Mouse (Mus musculus) embryonic fibroblast, embryonic 13.5 days (primary cell): ENCODE measurements at regions not wholly inside any gene's neighbourhood (a gene's known extent, or its start where the extent isn't known, plus 50 kb on each side); places are given as distances from the start of the nearest gene placed in this dataset.
A peak's percentile ranks its signal among the peaks of the same experiment; 100 is the strongest.

Source experiments
- H3K27ac ChIP-seq: 2 replicates; pipeline ENCODE4 v1.5.1; 2012; ENCODE audit warnings: low read length, control low read depth, inconsistent platforms; ENCODE audit not compliant: insufficient read depth
- H3K4me1 ChIP-seq: 2 replicates; pipeline ENCODE4 v1.6.1; 2011; ENCODE audit warnings: low read length; ENCODE audit not compliant: control insufficient read depth, insufficient read depth
- H3K4me3 ChIP-seq: 2 replicates; pipeline ENCODE4 v1.5.1; 2011; ENCODE audit warnings: mild to moderate bottlenecking, control low read depth, low read length; ENCODE audit not compliant: insufficient read depth
- CTCF ChIP-seq: IDR thresholded peaks from 2 replicates; pipeline ENCODE4 v1.5.1; 2011; ENCODE audit warnings: mild to moderate bottlenecking, control low read depth, low read length, moderate library complexity, borderline replicate concordance; ENCODE audit not compliant: insufficient read depth
- POLR2A ChIP-seq: IDR thresholded peaks from 2 replicates; pipeline ENCODE4 v1.6.1; 2011; ENCODE audit warnings: low read depth, mild to moderate bottlenecking, control low read depth, low read length, moderate library complexity

DNA sequence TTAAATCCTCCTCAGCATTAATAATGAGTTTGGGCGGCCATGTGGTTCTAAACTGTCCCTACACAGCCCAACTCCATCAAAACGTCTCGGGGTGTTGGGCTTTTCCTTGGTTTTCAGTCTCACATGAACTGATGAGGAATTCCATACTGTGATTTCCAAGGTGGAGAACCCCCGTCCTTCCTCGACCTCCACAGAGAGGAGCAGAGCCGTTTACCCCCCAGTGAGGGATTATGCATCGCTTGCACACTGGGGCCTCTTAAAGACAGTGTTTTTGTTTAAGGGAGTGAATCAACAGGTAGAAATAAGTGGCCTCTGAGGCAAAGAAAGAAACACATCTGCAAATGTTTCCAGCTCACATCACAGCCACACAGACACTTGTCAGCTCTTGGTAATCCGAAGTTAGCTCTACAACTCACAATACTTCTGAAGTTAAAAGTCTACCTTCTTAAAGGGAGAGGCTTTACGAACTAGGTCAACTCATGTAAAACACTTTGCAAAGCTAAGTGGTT is 82.0 kb upstream of the Pitrm1 start:
- peaks cover under 1% of the 10 kb centered on the region; the same call in 1 of the 2 replicates for H3K4me1 ChIP-seq
- no peak for TF ChIP-seq POLR2A
- TF ChIP-seq CTCF: no peak
- no peak overlapping the region for H3K4me3 ChIP-seq
- H3K27ac ChIP-seq: no peak overlapping the region

DNA sequence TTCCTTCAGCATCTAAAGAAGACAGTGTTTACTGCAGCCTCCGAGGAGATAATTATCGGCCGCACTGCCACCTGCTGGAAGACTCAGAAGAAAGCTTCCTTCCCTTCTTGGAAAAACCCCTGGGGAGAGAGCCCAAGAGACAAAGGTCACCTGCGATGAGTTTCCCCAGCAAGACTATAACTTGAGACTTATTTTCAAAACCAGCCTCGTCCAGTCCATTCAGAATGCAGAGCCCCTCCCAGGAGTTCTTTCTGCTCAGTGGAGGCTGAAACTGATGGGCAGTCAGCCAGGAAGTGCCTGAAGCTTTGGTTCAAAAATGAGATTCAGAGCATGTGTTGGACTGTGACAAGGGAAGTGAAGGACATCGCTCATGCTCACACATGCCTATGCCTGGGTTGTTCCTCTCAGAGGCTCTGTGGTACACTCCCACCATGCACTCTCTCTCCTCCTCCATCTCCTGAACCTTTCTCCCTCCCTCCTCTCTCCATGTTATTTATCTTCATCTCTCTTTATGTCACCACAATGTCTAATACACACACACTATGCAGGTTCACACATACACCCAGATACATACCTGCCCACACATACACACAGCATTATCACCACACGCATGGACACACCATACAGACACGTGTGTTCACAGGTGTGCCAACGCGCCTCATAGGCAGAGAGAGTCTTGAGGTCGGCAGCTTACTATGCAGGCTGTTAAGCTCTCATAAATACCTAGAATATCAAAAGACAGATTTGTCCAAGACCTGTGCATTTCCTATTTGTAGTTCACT is 78.3 kb upstream of the Pitrm1 start:
- TF ChIP-seq CTCF (no peak), POLR2A (no peak)
- Histone ChIP-seq H3K4me3 (no peak overlapping the region), H3K27ac (peak overlapping the region; percentile 67), H3K4me1 (peaks cover 10% of the 10 kb centered on the region)

DNA sequence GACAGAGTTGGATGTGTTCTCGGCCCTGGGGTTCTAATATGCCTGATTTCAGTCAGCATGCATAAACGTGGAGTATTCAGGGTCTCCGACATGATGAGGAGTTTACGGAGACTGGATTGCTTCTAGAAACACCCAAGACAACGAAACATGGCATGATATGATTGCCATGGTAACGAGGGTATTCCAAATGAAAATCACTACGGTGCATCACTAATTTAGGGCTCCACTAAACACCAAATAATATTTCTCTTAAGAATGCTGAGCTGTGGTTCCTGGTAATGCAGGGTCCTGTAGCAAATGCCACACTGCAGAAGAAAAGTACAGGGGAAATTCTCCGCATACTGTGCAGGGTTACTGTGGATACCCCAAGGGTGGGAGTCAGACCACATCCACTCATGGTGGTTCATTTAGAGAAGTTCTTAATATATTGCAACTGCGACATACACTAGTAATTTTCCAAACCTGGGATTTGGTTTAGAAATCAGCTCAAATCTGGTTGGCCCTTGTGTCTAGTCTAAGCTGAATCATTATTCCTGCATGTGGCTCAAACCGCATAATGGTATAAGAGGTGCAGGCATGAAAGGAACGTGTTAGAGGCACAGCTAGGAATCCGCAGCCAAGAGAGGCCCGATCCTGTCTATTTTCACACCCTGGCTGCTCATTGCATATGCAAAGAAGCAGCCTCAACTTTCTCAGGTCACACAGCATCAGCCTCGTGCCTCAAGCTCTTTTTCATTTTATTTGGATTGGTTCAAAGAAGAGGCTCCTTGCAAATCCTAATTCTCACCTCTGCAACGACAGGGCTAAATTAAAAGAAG is 77.5 kb upstream of the Pitrm1 start:
- TF ChIP-seq CTCF (no peak), POLR2A (no peak)
- H3K4me1 ChIP-seq: peaks cover 10% of the 10 kb centered on the region
- no peak overlapping the region for H3K4me3 ChIP-seq
- peak overlapping the region; percentile 67 for H3K27ac ChIP-seq

DNA sequence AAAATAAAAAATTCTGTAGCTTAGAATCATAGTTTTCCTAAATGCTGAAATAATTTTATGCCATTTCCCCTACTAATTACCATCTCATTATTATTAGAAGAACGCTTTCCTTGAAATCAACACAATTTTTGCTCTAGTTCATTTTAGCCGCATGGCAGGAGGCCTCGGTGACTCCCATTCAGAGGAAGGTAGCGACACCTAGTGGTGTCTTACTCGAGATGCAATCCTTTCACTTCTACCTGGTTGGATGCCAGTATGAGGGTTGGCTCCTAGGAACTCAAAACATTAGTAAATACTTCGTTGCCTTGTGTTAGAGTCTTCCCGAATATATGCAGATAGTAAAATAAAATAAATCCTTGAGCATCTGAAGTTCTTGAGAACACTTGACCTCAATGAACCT is 76.3 kb upstream of the Pitrm1 start:
- Histone ChIP-seq H3K27ac (no peak overlapping the region), H3K4me1 (peaks cover 16% of the 10 kb centered on the region), H3K4me3 (no peak overlapping the region)
- TF ChIP-seq POLR2A: no peak
- peak; percentile 62; the same call in 1 of the 2 replicates for TF ChIP-seq CTCF

DNA sequence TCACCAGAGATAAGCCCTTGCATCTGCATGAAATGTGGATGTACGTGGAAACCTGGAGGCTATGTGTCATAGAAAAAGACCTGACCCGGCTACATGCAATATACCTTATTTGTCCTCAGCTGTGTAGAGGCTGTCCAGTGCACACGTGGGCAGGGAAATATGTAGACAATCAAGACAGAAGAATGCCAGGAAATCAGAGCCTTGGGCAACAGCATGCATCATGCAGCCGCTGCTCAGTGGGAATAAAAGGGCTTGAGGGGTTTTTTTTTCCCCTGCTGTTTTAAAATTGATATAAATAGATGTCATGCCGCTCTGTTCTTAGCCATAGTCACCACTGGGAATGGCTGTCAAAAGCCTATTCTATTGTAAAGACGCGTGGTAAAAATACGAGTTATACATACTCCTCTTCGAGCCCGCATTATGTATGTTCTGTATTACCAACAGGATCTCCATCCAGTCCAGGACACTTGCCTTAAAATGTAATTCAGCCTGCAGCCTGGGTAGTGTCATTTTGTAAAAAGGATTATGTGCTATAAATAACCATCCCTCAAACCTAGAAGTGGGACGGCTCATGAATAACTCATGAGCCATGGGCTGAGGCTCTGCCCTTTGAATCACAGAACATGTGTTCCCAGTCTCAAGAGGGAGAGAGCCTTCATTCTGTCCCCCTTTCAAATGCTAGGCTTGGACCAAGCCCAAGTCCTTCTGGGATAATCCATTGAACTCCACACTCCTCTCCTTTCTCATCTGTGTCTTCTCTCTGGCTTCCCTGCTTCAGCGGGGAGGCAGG is 74.4 kb upstream of the Pitrm1 start:
- no peak for TF ChIP-seq CTCF
- TF ChIP-seq POLR2A: no peak
- H3K27ac ChIP-seq: peak overlapping the region; percentile 95
- H3K4me1 ChIP-seq: peaks cover 16% of the 10 kb centered on the region
- H3K4me3 ChIP-seq: no peak overlapping the region

DNA sequence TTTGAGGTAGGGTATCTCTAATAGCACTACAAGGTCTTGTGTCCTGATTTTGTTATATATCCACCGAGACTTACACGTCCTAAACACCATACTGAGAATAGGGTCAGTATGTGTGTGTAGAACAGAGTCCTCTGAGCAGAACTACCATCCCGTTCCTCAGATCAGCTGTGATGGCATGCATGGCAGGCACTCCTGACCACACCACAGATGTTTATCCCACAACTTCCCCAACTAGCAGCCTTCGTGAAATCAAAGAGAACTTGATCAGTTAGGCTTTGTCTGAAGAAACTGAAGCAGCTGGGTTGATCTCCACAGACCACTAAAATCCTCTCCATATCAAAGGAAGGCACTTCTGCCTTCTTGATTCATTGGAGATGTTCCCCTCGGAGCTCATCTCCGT is 68.3 kb upstream of the Pitrm1 start:
- H3K4me3 ChIP-seq: no peak overlapping the region
- TF ChIP-seq POLR2A (no peak), CTCF (no peak)
- peaks cover 5% of the 10 kb centered on the region for H3K4me1 ChIP-seq
- H3K27ac ChIP-seq: no peak overlapping the region

DNA sequence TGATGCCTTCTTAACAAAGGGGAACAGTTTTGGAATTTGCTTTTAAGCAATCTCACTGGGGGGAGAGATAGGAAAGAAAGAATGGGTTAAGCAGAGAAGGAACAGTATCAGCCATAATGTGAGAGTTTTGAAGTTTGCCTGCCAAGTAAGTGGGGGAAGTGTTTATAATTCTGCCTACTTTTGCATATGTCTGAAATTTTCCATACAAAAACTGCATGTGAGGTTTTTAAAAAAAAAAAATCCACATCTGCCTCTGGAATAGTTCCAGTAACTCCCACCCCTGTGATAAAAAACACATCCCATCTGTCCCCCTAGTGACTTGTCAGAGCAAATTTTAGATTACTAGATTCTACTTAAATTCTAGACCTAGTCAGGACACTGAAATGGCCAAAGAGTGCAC is 63.5 kb upstream of the Pitrm1 start:
- Histone ChIP-seq H3K27ac (no peak overlapping the region), H3K4me3 (no peak overlapping the region), H3K4me1 (no peaks in the 10 kb centered on the region)
- TF ChIP-seq POLR2A (no peak), CTCF (no peak)

DNA sequence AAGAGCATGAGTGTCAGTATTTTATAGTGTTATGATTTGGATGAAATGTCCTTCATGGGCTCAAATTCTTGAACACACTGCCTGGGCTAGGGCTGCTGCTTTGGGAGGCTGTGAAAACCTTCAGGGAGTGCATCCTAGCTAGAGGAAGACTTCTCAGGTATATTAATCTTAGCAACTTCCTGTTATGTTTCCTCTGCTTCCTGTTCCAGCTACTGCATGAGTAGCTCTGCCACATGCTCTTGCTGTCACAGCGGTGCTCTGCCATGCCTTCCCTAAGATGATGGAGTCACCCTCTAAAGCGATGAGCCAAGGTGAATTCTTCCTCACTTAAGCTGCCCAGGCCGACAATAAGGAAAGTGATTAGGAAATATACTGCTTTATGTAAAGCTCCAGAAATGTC is 60.1 kb upstream of the Pitrm1 start:
- TF ChIP-seq CTCF (no peak), POLR2A (no peak)
- Histone ChIP-seq H3K4me1 (no peaks in the 10 kb centered on the region), H3K4me3 (no peak overlapping the region), H3K27ac (no peak overlapping the region)

DNA sequence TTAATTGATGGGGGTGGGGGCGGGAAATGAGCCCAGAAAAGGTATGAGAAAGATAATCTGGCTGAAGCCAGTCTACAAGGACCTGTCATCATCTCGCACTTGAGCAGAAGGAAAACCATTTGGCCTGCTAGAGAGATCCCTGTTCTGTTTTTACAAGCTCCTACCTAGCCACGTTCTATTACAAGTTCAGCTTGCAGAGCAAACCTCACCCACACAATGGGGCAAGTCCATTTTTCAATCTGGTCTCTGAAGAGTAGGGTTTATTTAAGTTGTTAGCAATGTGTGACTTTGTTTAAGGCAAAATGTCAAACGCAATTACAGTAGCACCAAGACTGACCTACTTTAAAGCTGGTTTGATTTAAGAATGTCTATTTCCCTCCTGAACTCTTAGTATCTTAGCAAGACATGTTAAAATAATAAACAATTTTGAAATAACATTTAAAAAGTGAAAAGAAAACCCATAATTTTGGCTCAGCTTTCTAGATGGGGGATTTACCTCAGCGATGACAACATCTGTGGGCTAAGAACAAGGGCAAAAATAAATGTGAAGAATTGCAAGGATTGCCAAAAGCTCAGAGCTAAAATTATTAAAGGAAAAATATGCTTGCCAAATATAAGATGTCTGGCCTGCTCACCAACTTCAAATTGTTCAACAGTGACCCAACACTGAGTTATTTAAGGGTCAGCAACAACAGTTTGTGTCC is 54.9 kb upstream of the Pitrm1 start:
- TF ChIP-seq CTCF (no peak), POLR2A (no peak)
- H3K4me3 ChIP-seq: no peak overlapping the region
- peak overlapping the region; percentile 57; the same call in 1 of the 2 replicates for H3K27ac ChIP-seq
- peaks cover 6% of the 10 kb centered on the region; the same call in 1 of the 2 replicates for H3K4me1 ChIP-seq
